Mouse (Mus musculus) liver, embryonic 14.5 days (tissue): ENCODE data around the gene Dstyk. TPM values are rescaled to one million over a fixed set of nuclear protein-coding genes. Genes with fewer than 3 reads are reported as not detected.

Source experiments
- ATAC-seq: fragments of 200-750 bp; cut with Nextera tagmentation; 2 replicates; pipeline ENCODE4 v1.8.0; 2017; ENCODE audit warnings: moderate number of reproducible peaks, mild to moderate bottlenecking, moderate library complexity; ENCODE audit not compliant: insufficient read depth
- DNase-seq, 3 experiments: peaks; one replicate each; pipeline ENCODE4 v3.0.0-alpha.2; 2012 to 2013; ENCODE audit warnings: low read depth in 3 of 3, low spot score in 3 of 3
- H3K27ac ChIP-seq: fragments of 300-500 bp; sonication (generic); 2 replicates; pipeline ENCODE4 v1.5.1; 2014; ENCODE audit warnings: moderate library complexity, mild to moderate bottlenecking, control low read depth, inconsistent platforms
- H3K27me3 ChIP-seq: fragments of 300-500 bp; sonication (generic); 2 replicates; pipeline ENCODE4 v1.6.1; 2014; ENCODE audit warnings: mild to moderate bottlenecking, low read length, moderate library complexity; ENCODE audit not compliant: control insufficient read depth, insufficient read depth
- H3K36me3 ChIP-seq: fragments of 300-500 bp; sonication (generic); replicated peaks from 2 replicates; pipeline ENCODE4 v1.6.1; 2014; ENCODE audit warnings: low read depth; ENCODE audit not compliant: control insufficient read depth, insufficient read depth
- H3K4me1 ChIP-seq, 2 experiments: fragments of 200-500 bp in 1 of 2; fragments of 300-500 bp in 1 of 2; sonication (generic) in 1 of 2; replicated peaks; 2 replicates each; pipeline ENCODE4 v1.6.1; 2012 to 2014; ENCODE audit warnings: antibody characterized with exemption in 1 of 2, inconsistent platforms in 1 of 2, low read length in 1 of 2; ENCODE audit not compliant: control insufficient read depth in 2 of 2, insufficient read depth in 2 of 2
- H3K4me2 ChIP-seq: fragments of 300-500 bp; sonication (generic); 2 replicates; pipeline ENCODE4 v1.6.1; 2014; ENCODE audit warnings: low read depth, mild to moderate bottlenecking, control low read depth, moderate library complexity
- H3K4me3 ChIP-seq, 2 experiments: fragments of 200-500 bp in 1 of 2; fragments of 300-500 bp in 1 of 2; sonication (generic) in 1 of 2; 2 replicates each; pipeline ENCODE4 v1.5.1; 2012 to 2014; ENCODE audit warnings: low read depth in 2 of 2, low read length in 2 of 2, mild to moderate bottlenecking in 2 of 2, control low read depth in 1 of 2, inconsistent platforms in 1 of 2, moderate library complexity in 1 of 2; ENCODE audit not compliant: insufficient read depth in 1 of 2
- H3K9ac ChIP-seq: fragments of 300-500 bp; sonication (generic); replicated peaks from 2 replicates; pipeline ENCODE4 v1.6.1; 2014; ENCODE audit warnings: mild to moderate bottlenecking, control low read depth, moderate library complexity
- H3K9me3 ChIP-seq: fragments of 300-500 bp; sonication (generic); 2 replicates; pipeline ENCODE4 v1.6.1; 2016; ENCODE audit warnings: low read length, mixed read lengths; ENCODE audit not compliant: control insufficient read depth
- CTCF ChIP-seq: IDR thresholded peaks from 2 replicates; pipeline ENCODE4 v1.5.1; 2016; ENCODE audit warnings: antibody characterized with exemption, low read depth, control low read depth
- EP300 ChIP-seq: IDR thresholded peaks from 2 replicates; pipeline ENCODE4 v1.6.1; 2016; ENCODE audit warnings: antibody characterized with exemption, low read depth
- WGBS: fragments of 180-500 bp; shearing (Covaris S2); extraction: QIAGEN DNeasy Blood & Tissue Kit; methylation state at CpG from one replicate; pipeline ENCODE4 v1.1.7; 2014; ENCODE audit not compliant: insufficient replicate concordance; 5-methylcytosine and 5-hydroxymethylcytosine counted together
- polyA plus RNA-seq, 2 experiments: library from polyadenylated mRNA; depleted of rRNA in 1 of 2; stranded (reverse) in 1 of 2; unstranded in 1 of 2; fragments of >200 nt; fragmentation: Nextera tagmentation in 1 of 2; extraction: Ambion mirVana in 1 of 2; gene quantifications; 2 replicates each; pipeline versions ENCODE4 v1.2.1 to v1.2.3; 2012 to 2014

The Dstyk gene
- polyA plus RNA-seq, 2 experiments = 3.6 to 4.0 TPM

DNA sequence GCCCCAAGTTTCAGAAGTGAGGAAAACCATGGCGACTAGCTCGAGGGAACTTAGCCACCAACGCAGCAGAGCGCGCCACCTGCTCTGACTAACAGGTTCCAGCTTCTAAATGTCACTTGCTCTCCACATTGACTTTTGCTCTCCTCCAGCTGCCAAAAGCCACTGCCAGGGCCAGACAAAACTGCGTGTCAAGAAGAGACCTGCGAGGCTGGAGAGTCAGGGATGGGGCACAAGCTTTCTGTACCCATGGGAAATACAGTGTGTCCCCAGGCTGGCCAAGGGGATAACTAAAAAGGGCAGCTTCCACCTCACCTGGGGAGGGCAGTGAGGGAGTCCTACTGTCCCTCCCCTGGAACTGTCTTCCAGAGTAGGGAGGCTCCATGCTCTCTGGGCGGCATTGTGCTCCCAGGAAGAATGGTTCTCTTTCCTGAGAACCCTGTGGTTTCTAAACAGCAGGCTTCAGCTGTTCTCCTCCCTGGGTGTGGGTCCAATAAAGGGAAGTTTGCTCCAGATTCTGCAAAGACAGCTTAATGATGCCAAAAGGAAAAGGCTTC is 33.3 kb upstream of the Dstyk start:
- Histone ChIP-seq H3K4me3 (no peak overlapping the region), H3K36me3 (peaks cover 43% of the 10 kb centered on the region), H3K27me3 (no peaks in the 10 kb centered on the region), H3K9ac (no peak overlapping the region; the same call in 1 of the 2 replicates), H3K4me1 (peaks cover 59 to 78% of the 10 kb centered on the region in 2 experiments), H3K4me2 (peak overlapping the region; percentile 75), H3K9me3 (no peaks in the 10 kb centered on the region), H3K27ac (peak overlapping the region; percentile 43)
- ATAC-seq = no peak
- WGBS = 83% methylated on average over 8 of the region's 8 CpGs
- TF ChIP-seq CTCF = no peak
- no peak for TF ChIP-seq EP300
- DNase-seq = no peak

DNA sequence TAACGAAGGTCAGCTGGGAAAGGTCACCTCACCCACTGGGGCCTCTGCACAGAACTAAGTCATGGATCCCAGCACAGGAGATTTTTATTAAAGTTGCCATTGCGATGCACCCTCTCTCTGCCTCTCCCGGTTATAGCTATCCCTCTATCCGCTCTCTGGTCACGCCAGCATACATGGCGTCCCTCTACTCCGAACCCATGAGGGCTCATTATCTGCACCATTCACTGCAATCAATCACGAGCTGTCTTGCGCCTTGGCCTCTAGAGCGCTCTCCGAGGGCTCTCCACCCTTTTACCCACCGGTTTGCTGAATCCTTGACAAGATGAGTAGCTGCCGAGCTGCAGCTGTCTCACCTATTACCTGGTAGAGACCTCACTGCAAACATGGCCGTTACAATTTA is 32.1 kb upstream of the Dstyk start:
- Histone ChIP-seq H3K4me2 (peak overlapping the region; percentile 93), H3K4me3 (peak overlapping the region in 1 of 2 experiments; percentile 95; a peak in 2 of 4 replicates), H3K27me3 (no peaks in the 10 kb centered on the region), H3K9ac (0 out of 2 replicates have a peak overlapping the region, but pooled peaks have one; percentile 37), H3K36me3 (peaks cover 31% of the 10 kb centered on the region), H3K4me1 (peaks cover 48 to 68% of the 10 kb centered on the region in 2 experiments), H3K27ac (peak overlapping the region; percentile 21), H3K9me3 (no peaks in the 10 kb centered on the region)
- 53% methylated on average over 14 of the region's 14 CpGs for WGBS
- no peak for ATAC-seq
- DNase-seq = no peak
- TF ChIP-seq EP300 (no peak), CTCF (no peak)

DNA sequence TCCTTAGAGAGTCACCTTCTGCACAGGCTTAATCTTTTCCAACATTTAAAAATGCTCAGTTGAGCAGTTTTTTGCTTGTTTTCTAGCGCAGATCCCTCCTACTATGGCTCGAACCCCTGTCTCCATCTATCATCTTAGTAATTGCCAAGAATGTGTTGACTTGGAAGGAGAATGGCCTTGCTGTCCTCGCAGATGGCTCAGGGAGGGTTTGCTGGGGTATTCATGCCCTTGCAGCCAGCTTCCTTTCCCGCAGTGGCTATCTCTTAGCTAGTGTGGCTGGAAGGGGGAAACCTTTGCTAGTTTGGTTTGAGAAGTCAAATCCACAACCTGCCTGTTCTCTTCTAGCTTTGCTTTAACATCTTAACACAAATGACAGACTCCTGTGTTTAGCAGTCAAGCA is 31.6 kb upstream of the Dstyk start:
- peaks cover 27% of the 10 kb centered on the region for H3K36me3 ChIP-seq
- peak overlapping the region; percentile 21; the same call in 1 of the 2 replicates for H3K27ac ChIP-seq
- no peak for TF ChIP-seq CTCF
- TF ChIP-seq EP300 = no peak
- peak overlapping the region; percentile 93 for H3K4me2 ChIP-seq
- peak overlapping the region in 1 of 2 experiments; percentile 95; a peak in 2 of 4 replicates for H3K4me3 ChIP-seq
- peaks cover 45 to 66% of the 10 kb centered on the region in 2 experiments for H3K4me1 ChIP-seq
- no peak overlapping the region; the same call in 1 of the 2 replicates for H3K9ac ChIP-seq
- H3K9me3 ChIP-seq = no peaks in the 10 kb centered on the region
- 77% methylated on average over 4 of the region's 4 CpGs for WGBS
- ATAC-seq = no peak
- no peak for DNase-seq
- H3K27me3 ChIP-seq = no peaks in the 10 kb centered on the region

DNA sequence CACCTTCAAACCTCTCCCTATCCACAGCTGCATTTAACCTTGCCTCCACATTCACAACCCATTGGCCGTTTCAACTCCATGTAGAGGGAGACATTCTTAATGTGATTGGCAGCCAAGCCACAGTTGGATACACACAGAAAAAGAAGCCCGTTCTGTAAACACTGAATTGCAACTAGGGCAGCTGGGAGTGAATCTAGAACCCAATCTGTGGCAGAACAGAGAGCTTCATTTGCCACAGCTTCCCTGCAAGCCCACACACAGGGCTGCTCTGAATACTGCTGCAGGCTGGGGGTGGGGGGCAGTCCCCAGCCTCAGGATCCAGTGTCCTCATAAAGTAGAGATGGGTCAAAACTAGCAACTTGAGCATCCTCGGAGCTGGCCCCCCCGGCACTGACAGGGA is 31.1 kb upstream of the Dstyk start:
- DNase-seq (no peak), ATAC-seq (no peak)
- no peak for TF ChIP-seq CTCF
- TF ChIP-seq EP300 = no peak
- Histone ChIP-seq H3K9ac (peak overlapping the region; percentile 24), H3K27me3 (no peaks in the 10 kb centered on the region), H3K4me3 (peak overlapping the region; percentile 12 to 95; a peak in 3 of 4 replicates), H3K36me3 (peaks cover 21% of the 10 kb centered on the region), H3K27ac (peak overlapping the region; percentile 57), H3K4me2 (peak overlapping the region; percentile 93), H3K4me1 (peaks cover 42 to 63% of the 10 kb centered on the region in 2 experiments), H3K9me3 (no peaks in the 10 kb centered on the region)
- 84% methylated on average over 4 of the region's 4 CpGs for WGBS

DNA sequence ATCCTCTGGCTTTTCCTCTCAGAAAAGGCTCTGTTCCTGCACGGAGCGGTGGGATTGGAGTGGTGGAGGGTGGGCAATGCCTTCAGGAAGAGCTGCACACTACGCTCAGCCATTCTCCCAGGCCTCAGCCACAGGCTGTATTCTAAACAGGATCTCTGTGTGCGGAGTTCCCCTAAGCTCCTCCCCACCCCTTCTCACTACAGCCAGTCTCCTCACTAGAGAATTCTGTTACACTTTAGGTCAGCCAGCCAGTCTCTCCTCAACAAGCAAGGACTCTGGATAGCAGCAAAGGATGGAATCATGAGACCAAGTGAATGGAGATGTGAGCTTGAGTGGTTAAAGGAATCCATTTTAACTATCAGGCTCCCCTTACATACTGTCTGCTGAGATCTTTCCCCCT is 29.4 kb upstream of the Dstyk start:
- Histone ChIP-seq H3K4me2 (peak overlapping the region; percentile 93), H3K27ac (peak overlapping the region; percentile 97), H3K36me3 (peaks cover 15% of the 10 kb centered on the region), H3K9ac (peak overlapping the region; percentile 98), H3K4me3 (peak overlapping the region; percentile 90 to 95), H3K4me1 (peaks cover 31 to 51% of the 10 kb centered on the region in 2 experiments), H3K27me3 (no peaks in the 10 kb centered on the region), H3K9me3 (no peaks in the 10 kb centered on the region)
- no peak for TF ChIP-seq CTCF
- TF ChIP-seq EP300 = no peak
- DNase-seq (no peak), ATAC-seq (peak; percentile 24)
- WGBS = 38% methylated on average over 4 of the region's 4 CpGs
